Mouse (Mus musculus) cerebellum, adult 2 months (tissue): ENCODE measurements around the gene Dnmbp. TPM values are rescaled to one million over a fixed set of nuclear protein-coding genes. Genes with fewer than 3 reads are reported as not detected.
A peak's percentile ranks its signal among the peaks of the same experiment; 100 is the strongest.

ENCODE experiments used
- DNase-seq, 2 experiments: peaks; one replicate each; pipeline ENCODE4 v3.0.0; 2021
- H3K27ac ChIP-seq: fragments of 200-500 bp; 2 replicates; pipeline ENCODE4 v1.5.1; 2012; ENCODE audit warnings: low read length, control low read depth, inconsistent platforms; ENCODE audit not compliant: insufficient read depth
- H3K27me3 ChIP-seq: fragments of 200-500 bp; 2 replicates; pipeline ENCODE4 v1.6.1; 2012; ENCODE audit warnings: inconsistent platforms, mild to moderate bottlenecking, low read length, moderate library complexity; ENCODE audit not compliant: control insufficient read depth, insufficient read depth
- H3K4me1 ChIP-seq: fragments of 200-500 bp; 2 replicates; pipeline ENCODE4 v1.6.1; 2011; ENCODE audit warnings: low read length; ENCODE audit not compliant: control insufficient read depth, insufficient read depth
- H3K4me3 ChIP-seq: fragments of 200-500 bp; replicated peaks from 2 replicates; pipeline ENCODE3; 2011; ENCODE audit warnings: mild to moderate bottlenecking, low read depth, low read length, control low read depth; ENCODE audit not compliant: insufficient read depth
- CTCF ChIP-seq: fragments of 200-500 bp; IDR thresholded peaks from 2 replicates; pipeline ENCODE4 v1.5.1; 2011; ENCODE audit warnings: low read depth, mild to moderate bottlenecking, control low read depth, low read length, moderate library complexity, borderline replicate concordance; ENCODE audit not compliant: insufficient read depth
- POLR2A ChIP-seq: fragments of 200-500 bp; IDR thresholded peaks from 2 replicates; pipeline ENCODE4 v1.6.1; 2011; ENCODE audit warnings: low read length, control low read depth, borderline replicate concordance; ENCODE audit not compliant: insufficient read depth
- WGBS: fragments of 180-500 bp; shearing (Covaris S2); methylation state at CpG from one replicate; pipeline ENCODE4 v1.1.7; 2018; 5-methylcytosine and 5-hydroxymethylcytosine counted together
- polyA plus RNA-seq: library from polyadenylated mRNA; depleted of rRNA; stranded (reverse); fragments of >200 nt; gene quantifications from 2 replicates; pipeline ENCODE4 v1.2.3, GENCODE M21; 2012

Dnmbp gene
- polyA plus RNA-seq, 1 experiment, result 13.3 TPM

DNA sequence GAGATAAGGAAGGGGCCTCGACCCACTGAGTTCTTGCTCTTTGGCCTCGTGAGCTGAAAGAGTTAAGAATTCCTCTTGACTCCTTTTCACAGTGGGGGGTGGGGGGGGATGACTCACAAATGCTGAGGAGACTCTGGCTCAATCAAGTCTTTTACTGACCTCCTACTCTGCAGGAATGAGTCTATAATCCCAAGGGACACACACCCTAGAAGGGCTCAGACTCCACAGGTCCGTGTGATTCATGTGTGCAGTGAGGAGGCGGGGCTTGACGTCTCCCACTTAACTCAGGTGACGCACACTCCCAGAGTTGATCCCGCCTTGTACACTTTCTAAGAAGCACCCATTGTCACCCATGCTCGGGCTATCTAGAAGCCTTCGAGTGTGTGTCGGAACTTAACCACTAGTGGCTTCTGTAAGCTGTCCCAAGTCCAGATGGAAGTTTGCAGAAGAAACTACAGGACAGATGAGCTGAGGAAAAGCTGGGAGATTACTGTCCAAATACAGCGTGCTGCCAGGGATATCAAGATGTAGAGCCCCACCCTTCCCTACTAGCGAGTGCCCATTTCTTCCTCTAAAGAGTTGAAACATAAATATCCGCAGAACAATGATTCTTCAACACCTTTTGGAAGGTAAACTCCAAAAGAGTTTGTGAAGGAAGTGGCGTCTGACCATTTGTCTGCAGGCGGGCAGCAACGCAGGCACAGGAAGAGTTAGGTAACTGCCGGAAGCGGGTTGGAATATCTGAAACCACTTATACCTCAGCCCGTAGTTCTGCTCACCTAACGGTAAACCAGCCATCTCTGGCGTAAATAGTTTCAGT lies 23.2 kb downstream of the Dnmbp start:
- H3K27ac ChIP-seq, result no peak overlapping the region
- no peaks in the 10 kb centered on the region for H3K27me3 ChIP-seq
- H3K4me3 ChIP-seq, result no peak overlapping the region
- no peak for TF ChIP-seq CTCF
- 77% methylated on average over 21 of the region's 21 CpGs for WGBS
- peaks cover 3% of the 10 kb centered on the region for H3K4me1 ChIP-seq
- no peak for DNase-seq

DNA sequence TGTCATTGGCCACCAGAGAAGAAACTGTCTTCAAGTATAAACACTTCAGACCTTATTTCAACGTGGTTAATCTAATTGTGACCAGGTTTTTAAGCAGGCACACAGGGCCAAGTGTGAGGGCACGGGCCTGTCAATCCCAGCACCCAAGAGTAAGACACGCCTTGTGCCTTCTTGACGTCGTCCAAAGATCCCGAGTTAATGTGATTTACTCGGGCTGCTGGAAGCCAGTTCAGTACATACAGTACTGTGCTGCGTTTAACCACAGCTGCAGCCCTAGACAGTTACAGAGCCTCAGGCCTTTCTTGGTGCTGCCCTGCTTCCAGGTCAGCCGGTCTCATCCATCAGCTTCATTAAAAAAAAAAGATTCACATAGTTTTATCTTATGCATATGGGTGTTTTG lies 24.6 kb downstream of the Dnmbp start:
- TF ChIP-seq CTCF (no peak), POLR2A (no peak)
- H3K4me3 ChIP-seq, result no peak overlapping the region
- 72% methylated on average over 9 of the region's 9 CpGs for WGBS

DNA sequence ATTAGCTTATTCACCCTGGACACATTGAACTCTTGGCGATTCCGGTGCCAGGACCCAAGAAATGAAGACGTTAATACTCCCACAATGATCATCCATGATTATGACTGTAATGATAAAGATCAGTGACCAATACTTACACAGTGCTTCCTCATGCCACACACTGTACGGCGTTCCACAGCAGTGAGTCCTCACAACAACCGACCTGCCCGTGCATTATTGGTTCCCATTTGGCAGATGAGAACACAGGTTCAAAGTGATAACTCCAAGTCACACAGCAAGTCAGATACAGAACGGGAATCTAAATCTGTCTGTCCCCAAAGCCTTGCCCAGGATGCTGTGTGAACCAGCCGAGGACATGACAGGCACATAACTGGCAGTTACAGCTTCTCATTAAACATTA lies 25.0 kb downstream of the Dnmbp start:
- no peaks in the 10 kb centered on the region for H3K27me3 ChIP-seq
- H3K4me1 ChIP-seq, result peaks cover 3% of the 10 kb centered on the region
- no peak for DNase-seq
- no peak for TF ChIP-seq POLR2A
- no peak for TF ChIP-seq CTCF
- no peak overlapping the region for H3K27ac ChIP-seq
- H3K4me3 ChIP-seq, result no peak overlapping the region
- WGBS, result 90% methylated on average over 9 of the region's 9 CpGs

More for the DNA sequence above, 24.6 kb downstream of the Dnmbp start:
- Histone ChIP-seq H3K27ac (no peak overlapping the region), H3K4me1 (peaks cover 3% of the 10 kb centered on the region), H3K27me3 (no peaks in the 10 kb centered on the region)
- no peak for DNase-seq

DNA sequence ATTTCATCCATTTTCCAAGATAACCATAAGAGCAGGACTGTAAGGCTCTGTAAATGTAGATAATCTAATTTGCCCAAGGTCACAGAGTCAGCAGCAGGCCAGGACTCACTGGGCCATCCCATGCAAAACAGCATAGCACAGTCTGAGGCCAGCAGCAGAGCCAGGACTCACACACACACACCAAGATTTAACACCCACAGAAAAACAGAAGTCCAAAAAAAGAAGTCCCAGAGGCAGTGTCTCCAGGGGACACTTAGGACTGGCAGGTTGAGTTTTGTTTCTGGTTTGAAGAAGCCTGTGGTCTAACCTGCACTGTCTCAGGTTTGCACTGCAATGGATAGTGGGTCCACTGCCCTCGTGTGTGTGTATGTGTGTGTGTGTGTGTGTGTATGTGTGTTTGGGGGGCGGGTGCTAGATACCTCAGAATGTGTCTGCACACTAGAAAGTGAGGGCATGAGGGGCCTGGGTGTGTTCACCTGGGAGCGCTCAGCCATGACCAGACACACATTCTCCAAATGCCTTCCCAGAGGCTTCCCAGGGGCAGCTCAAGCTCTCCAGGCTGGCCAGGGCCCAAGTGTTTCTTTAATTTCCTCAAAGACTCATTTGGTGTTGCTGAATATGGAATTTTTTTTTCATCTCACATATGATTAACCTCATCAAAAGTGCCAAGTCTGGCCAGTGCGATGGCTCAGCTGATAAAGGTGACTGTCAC lies 27.1 kb downstream of the Dnmbp start:
- 85% methylated on average over 4 of the region's 4 CpGs for WGBS
- Histone ChIP-seq H3K4me1 (no peaks in the 10 kb centered on the region; the same call in 1 of the 2 replicates), H3K27ac (no peak overlapping the region), H3K4me3 (no peak overlapping the region), H3K27me3 (no peaks in the 10 kb centered on the region)
- TF ChIP-seq POLR2A (no peak), CTCF (no peak)
- DNase-seq, result no peak

DNA sequence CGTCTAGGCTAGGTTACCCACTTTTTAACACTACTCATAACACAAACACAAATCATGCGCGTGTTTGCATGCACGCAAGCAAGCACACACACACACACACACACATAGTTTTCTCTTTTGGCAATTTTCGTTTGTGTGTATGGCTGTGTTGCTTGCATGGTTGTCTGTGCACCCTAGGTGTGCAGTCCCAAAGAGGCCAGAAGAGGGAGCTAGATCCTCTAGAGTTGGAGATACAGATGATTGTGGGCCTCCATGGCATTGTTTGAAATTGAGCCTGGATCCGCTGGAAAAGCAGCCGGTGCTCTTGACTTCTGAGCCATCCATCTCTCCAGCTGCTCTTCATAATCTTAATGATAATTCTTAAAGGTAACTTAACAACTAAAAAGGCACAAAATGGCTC lies 33.5 kb downstream of the Dnmbp start:
- TF ChIP-seq POLR2A, result no peak
- TF ChIP-seq CTCF, result peak; percentile 9; the same call in 1 of the 2 replicates
- DNase-seq, result no peak
- Histone ChIP-seq H3K4me3 (no peak overlapping the region), H3K27ac (no peak overlapping the region), H3K4me1 (no peaks in the 10 kb centered on the region), H3K27me3 (no peaks in the 10 kb centered on the region)
- WGBS, result 96% methylated on average over 7 of the region's 7 CpGs

DNA sequence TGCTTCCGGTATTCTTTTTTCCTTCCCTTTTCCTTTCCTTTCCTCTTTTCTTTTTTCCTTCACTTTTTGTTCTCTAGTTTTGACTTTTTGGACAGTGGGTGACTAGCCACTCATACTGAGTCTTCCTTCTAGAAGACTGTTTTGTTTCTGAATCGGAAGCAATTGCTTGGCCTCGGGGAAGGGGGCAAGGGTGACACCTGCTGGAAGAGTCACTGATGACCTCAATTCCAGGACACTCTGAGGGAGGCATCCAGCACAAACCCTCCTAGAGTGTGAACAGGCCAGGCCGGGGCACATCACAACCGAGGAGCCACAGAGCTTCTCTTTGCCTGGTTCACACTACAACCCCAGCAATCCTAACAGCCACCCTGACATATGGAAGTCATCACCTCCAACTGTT lies 34.0 kb downstream of the Dnmbp start:
- TF ChIP-seq CTCF (peak; percentile 50; the same call in 1 of the 2 replicates), POLR2A (no peak)
- peak; percentile 22 to 24 for DNase-seq
- WGBS, result 44% methylated on average over 5 of the region's 5 CpGs
- no peak overlapping the region for H3K4me3 ChIP-seq
- H3K27ac ChIP-seq, result no peak overlapping the region
- H3K27me3 ChIP-seq, result no peaks in the 10 kb centered on the region
- no peaks in the 10 kb centered on the region for H3K4me1 ChIP-seq

DNA sequence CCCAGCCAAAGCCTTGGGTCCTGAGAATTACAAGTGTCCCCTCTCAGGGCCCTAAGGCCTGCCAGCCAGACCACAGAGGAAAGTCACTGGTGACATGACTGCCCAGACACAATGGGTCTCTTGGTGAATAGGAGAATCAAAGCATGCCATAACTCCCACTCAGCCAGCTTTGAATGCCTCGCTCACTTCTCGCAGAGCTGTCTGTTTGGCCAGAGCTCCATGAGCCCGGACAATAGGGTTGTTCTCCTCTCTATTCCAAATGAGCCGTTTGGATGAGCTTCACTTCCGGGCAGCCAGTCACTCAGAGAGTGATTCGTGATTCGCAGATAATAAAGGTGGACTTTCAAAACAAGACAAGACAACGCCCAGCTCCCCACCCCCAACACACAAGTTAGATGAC lies 34.9 kb downstream of the Dnmbp start:
- no peak for DNase-seq
- H3K4me3 ChIP-seq, result no peak overlapping the region
- no peaks in the 10 kb centered on the region for H3K27me3 ChIP-seq
- H3K4me1 ChIP-seq, result no peaks in the 10 kb centered on the region
- H3K27ac ChIP-seq, result no peak overlapping the region
- WGBS, result 48% methylated on average over 8 of the region's 8 CpGs
- TF ChIP-seq CTCF, result no peak; the same call in 1 of the 2 replicates
- no peak for TF ChIP-seq POLR2A

DNA sequence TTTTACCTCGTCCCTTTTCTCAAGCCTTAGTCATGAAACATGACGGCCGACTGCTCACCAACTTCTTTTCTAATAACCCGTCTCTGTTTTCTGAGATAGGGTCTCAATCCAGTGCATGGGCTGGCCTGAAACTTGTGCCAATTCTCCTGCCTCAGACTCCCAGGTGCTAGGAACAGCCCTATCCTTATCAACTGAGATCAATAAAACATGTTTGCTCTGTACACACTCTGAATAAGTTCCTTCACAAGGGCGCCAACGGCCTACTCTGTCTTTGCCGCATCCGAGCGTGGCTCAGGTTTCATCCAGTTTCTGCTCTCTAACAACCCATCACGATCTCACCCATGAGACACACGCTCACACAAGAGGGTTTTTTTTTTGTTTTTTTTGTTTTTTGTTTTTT lies 35.7 kb downstream of the Dnmbp start:
- Histone ChIP-seq H3K27me3 (no peaks in the 10 kb centered on the region), H3K27ac (no peak overlapping the region), H3K4me1 (no peaks in the 10 kb centered on the region), H3K4me3 (no peak overlapping the region)
- WGBS, result 90% methylated on average over 11 of the region's 11 CpGs
- no peak for TF ChIP-seq CTCF
- no peak for TF ChIP-seq POLR2A
- DNase-seq, result no peak
